Mouse (Mus musculus): ENCODE results near the gene Fzd2.
A peak's percentile ranks its signal among the peaks of the same experiment; 100 is the strongest.
"Not testable (repeated sequence)": the region's sequence is repeated elsewhere in the genome, so short reads cannot be mapped to it uniquely, and the experiment has no call there.

Gene Fzd2

GRCm38 (mm10) chr11:102581281-102582015, 22.7 kb upstream of the Fzd2 start:
- no peak for DNase-seq

GRCm38 (mm10) chr11:102582016-102582610, 22.1 kb upstream of the Fzd2 start:
- DNase-seq = no peak

GRCm38 (mm10) chr11:102582736-102583135, 21.5 kb upstream of the Fzd2 start:
- no peak for DNase-seq

- no peak for DNase-seq
Measured at GRCm38 (mm10) chr11:102586445-102587130, 17.6 kb upstream of the Fzd2 start.

- DNase-seq = no peak
Measured at GRCm38 (mm10) chr11:102587554-102587953, 16.6 kb upstream of the Fzd2 start.

GRCm38 (mm10) chr11:102595341-102595820, 8.8 kb upstream of the Fzd2 start:
- DNase-seq = no peak

GRCm38 (mm10) chr11:102599912-102600311, 4.3 kb upstream of the Fzd2 start:
- DNase-seq = no peak

- no peak for DNase-seq
Measured at GRCm38 (mm10) chr11:102602816-102603495, 1.2 kb upstream of the Fzd2 start.

GRCm38 (mm10) chr11:102603496-102603850, 723 bp upstream of the Fzd2 start:
- no peak for DNase-seq

GRCm38 (mm10) chr11:102604777-102605552, 769 bp downstream of the Fzd2 start:
- DNase-seq = peak; percentile 37

GRCm38 (mm10) chr11:102605553-102606416, 1.6 kb downstream of the Fzd2 start:
- DNase-seq = peak; percentile 34

- no peak for DNase-seq
Measured at GRCm38 (mm10) chr11:102606751-102607171, 2.6 kb downstream of the Fzd2 start.

GRCm38 (mm10) chr11:102607201-102607600, 3.0 kb downstream of the Fzd2 start:
- not testable (repeated sequence) for DNase-seq

GRCm38 (mm10) chr11:102607686-102608548, 3.7 kb downstream of the Fzd2 start:
- no peak for DNase-seq

- no peak for DNase-seq
Measured at GRCm38 (mm10) chr11:102608691-102609090, 4.5 kb downstream of the Fzd2 start.

- no peak for DNase-seq
Measured at GRCm38 (mm10) chr11:102609483-102609882, 5.3 kb downstream of the Fzd2 start.

- no peak for DNase-seq
Measured at GRCm38 (mm10) chr11:102610260-102610659, 6.1 kb downstream of the Fzd2 start.

- no peak for DNase-seq
Measured at GRCm38 (mm10) chr11:102610675-102611316, 6.6 kb downstream of the Fzd2 start.

GRCm38 (mm10) chr11:102611317-102611705, 7.1 kb downstream of the Fzd2 start:
- no peak for DNase-seq

GRCm38 (mm10) chr11:102619449-102619848, 15.3 kb downstream of the Fzd2 start:
- DNase-seq = no peak
